Mouse (Mus musculus) megakaryocyte, embryonic 14.5 days (primary cell): ENCODE data around the gene Tead4. TPM values are rescaled to one million over a fixed set of nuclear protein-coding genes. Genes with fewer than 3 reads are reported as not detected.

Experiments
- H3K27me3 ChIP-seq: replicated peaks from 2 replicates; pipeline ENCODE3; 2012; ENCODE audit warnings: inconsistent platforms
- H3K36me3 ChIP-seq: replicated peaks from 2 replicates; pipeline ENCODE3; 2012; ENCODE audit warnings: low read length, inconsistent platforms, mixed read lengths
- H3K4me1 ChIP-seq: 2 replicates; pipeline ENCODE4 v1.6.1; 2012; ENCODE audit warnings: inconsistent platforms
- H3K4me3 ChIP-seq: replicated peaks from 2 replicates; pipeline ENCODE3; 2012; ENCODE audit warnings: moderate library complexity, mild to moderate bottlenecking, inconsistent platforms
- H3K9me3 ChIP-seq: 2 replicates; pipeline ENCODE4 v1.6.1; 2012; ENCODE audit warnings: inconsistent platforms
- FLI1 ChIP-seq: IDR thresholded peaks from 2 replicates; pipeline ENCODE4 v1.6.1; 2012; ENCODE audit warnings: low read length, inconsistent platforms, mixed read lengths
- GATA1 ChIP-seq: IDR thresholded peaks from 3 replicates; pipeline ENCODE4 v1.6.1; 2012; ENCODE audit warnings: mixed read lengths, low read length, inconsistent platforms, borderline replicate concordance
- polyA plus RNA-seq: library from polyadenylated mRNA; stranded (reverse); fragments of >175 nt; gene quantifications from 2 replicates; pipeline ENCODE4 v1.2.3, GENCODE M21; 2012; ENCODE audit warnings: low replicate concordance; ENCODE audit not compliant: insufficient read depth

Gene Tead4
- polyA plus RNA-seq, 1 experiment = 0.16 TPM

- TF ChIP-seq FLI1 = no peak
- no peak for TF ChIP-seq GATA1
- no peaks in the 10 kb centered on the region for H3K36me3 ChIP-seq
- H3K9me3 ChIP-seq = peaks cover 2% of the 10 kb centered on the region; the same call in 1 of the 2 replicates
- H3K27me3 ChIP-seq = peaks cover 49% of the 10 kb centered on the region
- no peak overlapping the region for H3K4me3 ChIP-seq
- no peaks in the 10 kb centered on the region; the same call in 1 of the 2 replicates for H3K4me1 ChIP-seq
Observed at GRCm38 (mm10) chr6:128276349-128276748, 24.3 kb downstream of the Tead4 start.

GRCm38 (mm10) chr6:128275506-128276064 lies 25.0 kb downstream of the Tead4 start:
- no peaks in the 10 kb centered on the region for H3K36me3 ChIP-seq
- peaks cover 46% of the 10 kb centered on the region for H3K27me3 ChIP-seq
- peaks cover 2% of the 10 kb centered on the region; the same call in 1 of the 2 replicates for H3K9me3 ChIP-seq
- H3K4me3 ChIP-seq = no peak overlapping the region
- H3K4me1 ChIP-seq = no peaks in the 10 kb centered on the region; the same call in 1 of the 2 replicates
- TF ChIP-seq FLI1 = no peak
- TF ChIP-seq GATA1 = no peak

GRCm38 (mm10) chr6:128273507-128273906 lies 27.1 kb downstream of the Tead4 start:
- H3K36me3 ChIP-seq = no peaks in the 10 kb centered on the region
- peaks cover 44% of the 10 kb centered on the region for H3K27me3 ChIP-seq
- H3K9me3 ChIP-seq = 0 out of 2 replicates have a peak, but pooled peaks cover 2% of the 10 kb centered on the region
- TF ChIP-seq GATA1 (no peak), FLI1 (no peak)
- no peaks in the 10 kb centered on the region for H3K4me1 ChIP-seq
- no peak overlapping the region for H3K4me3 ChIP-seq

GRCm38 (mm10) chr6:128272754-128273153 lies 27.9 kb downstream of the Tead4 start:
- TF ChIP-seq GATA1 = no peak
- Histone ChIP-seq H3K27me3 (peaks cover 45% of the 10 kb centered on the region), H3K36me3 (no peaks in the 10 kb centered on the region), H3K9me3 (0 out of 2 replicates have a peak, but pooled peaks cover 2% of the 10 kb centered on the region), H3K4me1 (no peaks in the 10 kb centered on the region), H3K4me3 (no peak overlapping the region)

- H3K4me1 ChIP-seq = no peaks in the 10 kb centered on the region
- no peaks in the 10 kb centered on the region for H3K36me3 ChIP-seq
- no peaks in the 10 kb centered on the region for H3K9me3 ChIP-seq
- H3K4me3 ChIP-seq = no peak overlapping the region
- no peak for TF ChIP-seq GATA1
- no peak for TF ChIP-seq FLI1
- H3K27me3 ChIP-seq = peaks cover 44% of the 10 kb centered on the region
Observed at GRCm38 (mm10) chr6:128269850-128270249, 30.8 kb downstream of the Tead4 start.

GRCm38 (mm10) chr6:128264870-128265526 lies 35.6 kb downstream of the Tead4 start:
- no peaks in the 10 kb centered on the region for H3K9me3 ChIP-seq
- H3K36me3 ChIP-seq = no peaks in the 10 kb centered on the region
- TF ChIP-seq GATA1 = no peak
- no peak for TF ChIP-seq FLI1

GRCm38 (mm10) chr6:128261486-128261885 lies 39.1 kb downstream of the Tead4 start:
- no peak for TF ChIP-seq GATA1
- no peak for TF ChIP-seq FLI1
- no peaks in the 10 kb centered on the region for H3K9me3 ChIP-seq

More at GRCm38 (mm10) chr6:128264870-128265526, 35.6 kb downstream of the Tead4 start:
- H3K4me1 ChIP-seq = no peaks in the 10 kb centered on the region
- H3K4me3 ChIP-seq = no peak overlapping the region
- H3K27me3 ChIP-seq = peaks cover 37% of the 10 kb centered on the region

GRCm38 (mm10) chr6:128259252-128259651 lies 41.4 kb downstream of the Tead4 start:
- Histone ChIP-seq H3K27me3 (peaks cover 14% of the 10 kb centered on the region), H3K4me3 (no peak overlapping the region), H3K4me1 (no peaks in the 10 kb centered on the region), H3K36me3 (no peaks in the 10 kb centered on the region), H3K9me3 (peaks cover 6% of the 10 kb centered on the region; the same call in 1 of the 2 replicates)
- TF ChIP-seq GATA1 = no peak
- no peak for TF ChIP-seq FLI1

More at GRCm38 (mm10) chr6:128261486-128261885, 39.1 kb downstream of the Tead4 start:
- Histone ChIP-seq H3K27me3 (peaks cover 26% of the 10 kb centered on the region), H3K4me1 (no peaks in the 10 kb centered on the region), H3K36me3 (no peaks in the 10 kb centered on the region), H3K4me3 (no peak overlapping the region)

- no peak for TF ChIP-seq GATA1
- no peak for TF ChIP-seq FLI1
- Histone ChIP-seq H3K27me3 (peaks cover 23% of the 10 kb centered on the region), H3K36me3 (no peaks in the 10 kb centered on the region), H3K4me3 (no peak overlapping the region), H3K9me3 (peaks cover 7% of the 10 kb centered on the region; the same call in 1 of the 2 replicates), H3K4me1 (no peaks in the 10 kb centered on the region)
Observed at GRCm38 (mm10) chr6:128255941-128256340, 44.7 kb downstream of the Tead4 start.

- TF ChIP-seq FLI1 = no peak
- TF ChIP-seq GATA1 = no peak
- no peak overlapping the region for H3K4me3 ChIP-seq
- H3K4me1 ChIP-seq = no peaks in the 10 kb centered on the region; the same call in 1 of the 2 replicates
- H3K27me3 ChIP-seq = peaks cover 25% of the 10 kb centered on the region
- H3K36me3 ChIP-seq = no peaks in the 10 kb centered on the region
- H3K9me3 ChIP-seq = peaks cover 7% of the 10 kb centered on the region; the same call in 1 of the 2 replicates
Observed at GRCm38 (mm10) chr6:128255292-128255691, 45.3 kb downstream of the Tead4 start.
